Mouse (Mus musculus) neutrophil, adult 5-6 weeks (primary cell): ENCODE data around the gene Cd34. TPM values are rescaled to one million over a fixed set of nuclear protein-coding genes. Genes with fewer than 3 reads are reported as not detected.

Source experiments
- ATAC-seq: fragments of 151-379, 151-347 bp; 2 replicates; pipeline ENCODE4 v1.8.0; 2017; ENCODE audit warnings: mild to moderate bottlenecking, moderate TSS enrichment; ENCODE audit not compliant: insufficient number of reproducible peaks, poor library complexity, low FRiP score, severe bottlenecking; ENCODE audit errors: extremely low read depth
- total RNA-seq: library from RNA; stranded (forward); fragments of 200-1000 nt; gene quantifications from 2 replicates; pipeline ENCODE4 v1.2.3, GENCODE M21; 2017

The Cd34 gene
- total RNA-seq, 1 experiment from 2014 or later: 0.58 TPM

- no peak for ATAC-seq
Observed at GRCm38 (mm10) chr1:194957021-194957420, 18.4 kb downstream of the Cd34 start.

GRCm38 (mm10) chr1:194962181-194962580 lies 23.6 kb downstream of the Cd34 start:
- peak; percentile 86 for ATAC-seq

- no peak for ATAC-seq
Observed at GRCm38 (mm10) chr1:194962712-194963111, 24.1 kb downstream of the Cd34 start.

GRCm38 (mm10) chr1:194971980-194972379 lies 33.4 kb downstream of the Cd34 start:
- no peak for ATAC-seq

GRCm38 (mm10) chr1:194976164-194976516 lies 37.5 kb downstream of the Cd34 start:
- peak; percentile 72 for ATAC-seq

GRCm38 (mm10) chr1:194976517-194977370 lies 38.1 kb downstream of the Cd34 start:
- peak; percentile 60 for ATAC-seq

GRCm38 (mm10) chr1:194977371-194977761 lies 38.7 kb downstream of the Cd34 start:
- ATAC-seq: peak; percentile 14; the same call in 1 of the 2 replicates

GRCm38 (mm10) chr1:194977946-194978720 lies 39.5 kb downstream of the Cd34 start:
- no peak for ATAC-seq

GRCm38 (mm10) chr1:194980826-194981435 lies 42.3 kb downstream of the Cd34 start:
- no peak for ATAC-seq

GRCm38 (mm10) chr1:194982931-194983690 lies 44.5 kb downstream of the Cd34 start:
- no peak for ATAC-seq

- no peak for ATAC-seq
Observed at GRCm38 (mm10) chr1:194984914-194985313, 46.3 kb downstream of the Cd34 start.

- ATAC-seq: peak; percentile 41; the same call in 1 of the 2 replicates
Observed at GRCm38 (mm10) chr1:194985442-194986210, 47.0 kb downstream of the Cd34 start.

GRCm38 (mm10) chr1:194989024-194989423 lies 50.4 kb downstream of the Cd34 start:
- peak; percentile 84 for ATAC-seq

- no peak for ATAC-seq
Observed at GRCm38 (mm10) chr1:194990976-194991375, 52.4 kb downstream of the Cd34 start.

GRCm38 (mm10) chr1:194991654-194992053 lies 53.0 kb downstream of the Cd34 start:
- no peak for ATAC-seq

- ATAC-seq: no peak
Observed at GRCm38 (mm10) chr1:194992589-194993317, 54.1 kb downstream of the Cd34 start.

GRCm38 (mm10) chr1:194993409-194993988 lies 54.9 kb downstream of the Cd34 start:
- ATAC-seq: no peak
